Mouse (Mus musculus) T-helper 2 cell (primary cell): ENCODE data around the gene Arhgap28.

Experiments used
- in situ Hi-C: fragments of 300-600 bp; cut with MboI, MseI; formaldehyde crosslinking; loops from one replicate; pipeline ENCODE4 v1.15.1; 2025; ENCODE audit warnings: high pct_unique_total_duplicates

Arhgap28 gene

GRCm38 (mm10) chr17:67993371-67994045 lies 10.4 kb downstream of the Arhgap28 start:
- in situ Hi-C loops = no loop called here

GRCm38 (mm10) chr17:67989716-67990115 lies 14.2 kb downstream of the Arhgap28 start:
- in situ Hi-C loops = loop anchor here (10.0 kb wide), 1 partner anchor 1795 kb away; no protein-coding TSS in a partner anchor

- in situ Hi-C loops = loop anchor here (10.0 kb wide), 1 partner anchor 1796 kb away; no protein-coding TSS in a partner anchor
Measured at GRCm38 (mm10) chr17:67988920-67989621, 14.8 kb downstream of the Arhgap28 start.

DNA sequence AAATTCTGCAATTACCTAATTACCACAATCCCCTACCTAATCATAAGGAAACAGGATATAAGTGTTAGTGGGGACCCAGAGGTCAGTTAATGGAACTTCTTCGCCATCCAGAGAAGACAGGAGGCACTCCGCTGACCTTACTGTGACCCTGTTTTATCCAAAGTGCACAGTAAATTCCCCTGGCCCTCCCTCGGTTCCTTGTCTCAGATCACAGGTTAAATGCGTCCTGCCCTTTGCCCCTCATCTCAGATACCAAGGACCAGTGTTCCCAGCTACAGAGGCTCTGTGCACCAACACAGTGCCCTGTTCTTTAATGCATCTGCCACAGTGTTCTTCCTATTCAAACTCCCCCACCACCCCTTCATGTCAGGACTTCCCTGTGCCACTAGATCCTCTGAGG lies 18.4 kb downstream of the Arhgap28 start:
- in situ Hi-C loops = loop anchor here (10.0 kb wide), 1 partner anchor 1799 kb away; no protein-coding TSS in a partner anchor

DNA sequence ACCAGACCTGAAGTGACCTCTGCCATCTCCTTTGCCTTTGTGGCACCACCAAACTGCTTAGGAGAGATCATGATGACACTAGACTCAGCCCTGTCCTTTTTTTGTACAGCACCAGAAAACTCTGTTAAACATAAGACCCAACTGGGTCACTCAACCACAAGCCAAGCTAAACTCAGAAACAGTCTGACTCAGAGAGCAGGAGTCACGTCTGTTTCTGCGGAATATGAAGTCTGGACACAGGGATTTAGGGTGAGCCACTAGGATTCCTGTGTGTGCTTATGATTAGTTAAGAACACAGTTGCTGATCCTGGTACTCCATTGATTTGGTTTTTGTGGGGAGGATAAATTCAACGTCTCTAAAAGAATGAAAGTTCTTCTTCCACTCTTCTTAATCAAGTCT lies 23.3 kb downstream of the Arhgap28 start:
- in situ Hi-C loops = loop anchor here (10.0 kb wide), 1 partner anchor 1804 kb away; no protein-coding TSS in a partner anchor

GRCm38 (mm10) chr17:67979248-67979647 lies 24.7 kb downstream of the Arhgap28 start:
- in situ Hi-C loops = no loop called here

- in situ Hi-C loops = no loop called here
Measured at GRCm38 (mm10) chr17:67978786-67979185, 25.1 kb downstream of the Arhgap28 start.

DNA sequence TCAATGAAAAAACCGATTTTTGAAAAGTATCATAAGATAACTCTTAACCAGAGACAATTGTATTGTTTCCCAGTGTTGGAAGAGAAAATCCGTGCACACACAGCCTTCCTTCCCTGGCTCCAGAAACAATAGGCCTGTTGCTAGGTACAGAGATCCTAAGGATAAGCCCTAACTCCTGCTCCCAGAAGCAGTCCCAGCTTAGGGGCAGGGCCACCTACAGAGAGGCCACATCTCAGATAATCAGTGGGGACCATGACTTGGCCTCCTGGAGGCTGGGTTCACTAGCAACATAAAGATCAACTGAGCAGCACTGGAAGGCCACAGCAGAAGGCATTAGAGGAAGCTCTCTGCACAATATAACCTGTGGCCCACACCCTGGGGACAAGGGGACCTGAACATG lies 27.5 kb downstream of the Arhgap28 start:
- in situ Hi-C loops = no loop called here

GRCm38 (mm10) chr17:67976027-67976426 lies 27.9 kb downstream of the Arhgap28 start:
- in situ Hi-C loops = no loop called here

DNA sequence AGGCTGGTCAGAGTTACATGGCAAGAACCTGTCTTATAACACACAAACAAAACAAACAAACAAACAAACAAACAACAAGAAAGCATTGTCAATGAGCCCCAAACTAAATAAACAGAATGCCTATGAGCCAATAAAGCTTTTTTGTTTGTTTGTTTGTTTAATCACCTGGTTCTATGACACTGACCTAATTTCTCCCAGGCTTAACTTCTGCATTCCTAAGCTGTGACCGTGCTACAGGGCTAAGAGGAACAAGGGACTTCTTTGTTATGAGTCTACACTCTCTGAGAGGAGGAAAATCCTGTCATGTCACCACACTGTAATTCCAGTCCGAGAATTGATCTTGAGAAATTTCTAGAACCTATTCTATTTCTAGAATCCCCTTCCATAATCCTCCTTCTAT lies 29.2 kb downstream of the Arhgap28 start:
- in situ Hi-C loops = no loop called here

DNA sequence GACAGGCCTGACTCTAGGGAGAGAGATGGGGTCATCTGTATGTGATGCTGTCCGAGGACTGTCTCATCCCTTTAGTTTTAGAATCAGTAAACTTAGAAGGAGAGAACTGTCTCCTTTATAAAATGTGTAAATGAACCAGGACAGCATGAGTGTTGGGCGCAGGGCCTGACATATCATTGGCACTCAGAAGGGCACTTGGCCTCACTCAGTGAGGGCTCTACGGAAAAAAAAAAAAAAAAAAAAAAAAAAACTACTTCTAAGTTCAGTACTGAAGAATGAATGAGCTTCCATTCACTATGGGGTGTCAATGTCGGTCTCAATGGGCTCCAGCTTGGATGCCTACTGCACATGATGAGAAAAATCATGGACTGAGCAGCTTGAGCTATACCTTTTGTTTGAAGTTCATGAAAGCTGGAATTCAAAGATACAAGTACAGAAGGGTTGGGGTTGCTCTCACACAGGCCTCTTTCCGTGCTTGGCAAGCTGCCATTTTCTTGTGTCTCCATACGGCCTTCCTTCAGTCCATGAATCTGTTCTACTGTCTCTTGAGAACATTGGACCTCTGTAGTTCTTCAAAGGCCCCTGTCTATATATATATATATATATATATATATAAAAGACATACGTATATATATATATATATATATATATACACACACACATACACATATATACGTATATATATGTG lies 36.9 kb downstream of the Arhgap28 start:
- in situ Hi-C loops = no loop called here

- in situ Hi-C loops = no loop called here
Measured at GRCm38 (mm10) chr17:67962858-67963257, 41.1 kb downstream of the Arhgap28 start.

DNA sequence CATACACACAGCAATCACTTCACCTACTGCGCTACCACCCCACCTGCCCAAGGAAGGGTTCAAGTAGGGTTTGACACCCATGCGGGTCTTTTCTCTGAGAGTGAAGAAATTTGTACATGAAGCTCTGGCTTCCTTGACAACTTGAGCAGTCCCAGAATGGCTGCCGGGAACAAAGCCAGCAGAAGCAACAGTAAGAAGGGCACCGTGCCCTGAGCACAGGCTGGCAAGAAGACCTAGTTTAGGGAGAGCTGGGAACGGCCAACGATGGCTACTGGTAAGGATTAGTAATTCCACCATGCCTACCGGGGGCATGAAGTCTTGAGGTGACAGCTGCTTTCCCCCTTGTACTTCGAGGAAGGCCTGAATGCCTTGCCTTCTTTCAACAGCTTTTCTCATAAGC lies 41.9 kb downstream of the Arhgap28 start:
- in situ Hi-C loops = no loop called here

- in situ Hi-C loops = no loop called here
Measured at GRCm38 (mm10) chr17:67958909-67959308, 45.0 kb downstream of the Arhgap28 start.

DNA sequence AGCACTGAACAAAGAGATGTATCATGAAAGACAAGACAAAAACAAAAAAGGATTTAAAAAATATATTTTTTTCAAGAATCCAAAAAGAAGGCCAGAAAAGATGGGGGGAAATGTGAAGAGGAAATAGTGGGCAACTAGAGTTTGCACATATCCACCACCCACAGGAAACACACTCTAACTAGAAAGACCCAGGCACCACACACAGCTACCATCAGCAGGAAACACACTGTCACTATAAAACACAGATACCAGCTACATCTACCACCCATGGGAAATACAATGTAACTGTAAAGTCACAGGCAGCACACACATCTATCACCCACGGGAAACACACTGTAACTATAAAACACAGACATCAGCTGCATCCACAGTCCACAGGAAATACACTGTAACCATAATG lies 46.3 kb downstream of the Arhgap28 start:
- in situ Hi-C loops = no loop called here

DNA sequence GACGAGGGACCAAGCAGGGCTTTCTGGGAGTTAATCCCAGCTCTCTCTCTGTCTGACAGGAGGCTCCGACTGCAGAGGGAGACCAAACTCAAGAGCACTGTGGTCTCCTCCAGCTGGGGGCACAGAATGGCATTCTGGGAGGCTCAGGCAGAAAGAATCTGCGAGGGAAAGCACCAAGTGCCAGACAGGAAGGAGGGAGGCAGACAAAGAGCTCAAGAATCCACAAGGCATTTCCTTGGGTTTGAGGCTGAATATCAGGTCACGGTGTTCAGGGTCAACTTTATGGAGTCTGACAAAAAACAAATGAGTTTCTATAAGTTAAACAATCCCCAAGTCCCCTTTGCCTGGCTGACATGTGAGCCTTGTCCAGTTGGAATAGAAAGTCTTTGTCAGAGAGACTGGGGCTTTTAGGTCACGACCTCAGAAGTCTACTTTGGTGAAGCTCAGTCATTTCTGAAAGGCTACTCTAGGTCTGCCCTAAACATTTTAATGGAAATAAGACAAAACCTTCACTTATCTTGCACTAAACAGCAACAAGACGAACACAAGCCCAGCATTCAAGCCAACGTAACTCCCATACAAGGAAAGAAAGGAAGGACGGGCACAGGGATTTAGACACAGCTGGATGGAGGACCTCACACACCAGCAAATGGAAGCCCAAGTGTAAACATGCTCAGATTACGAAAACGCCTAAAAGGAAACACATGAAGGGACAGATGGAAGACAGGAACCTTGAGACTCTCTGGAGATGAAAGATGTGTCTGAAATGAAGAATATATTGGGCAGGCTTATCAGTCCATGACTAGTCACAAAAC lies 47.8 kb downstream of the Arhgap28 start:
- in situ Hi-C loops = no loop called here

- in situ Hi-C loops = no loop called here
Measured at GRCm38 (mm10) chr17:67954961-67955360, 49.0 kb downstream of the Arhgap28 start.

GRCm38 (mm10) chr17:67950523-67951213 lies 53.3 kb downstream of the Arhgap28 start:
- in situ Hi-C loops = no loop called here

DNA sequence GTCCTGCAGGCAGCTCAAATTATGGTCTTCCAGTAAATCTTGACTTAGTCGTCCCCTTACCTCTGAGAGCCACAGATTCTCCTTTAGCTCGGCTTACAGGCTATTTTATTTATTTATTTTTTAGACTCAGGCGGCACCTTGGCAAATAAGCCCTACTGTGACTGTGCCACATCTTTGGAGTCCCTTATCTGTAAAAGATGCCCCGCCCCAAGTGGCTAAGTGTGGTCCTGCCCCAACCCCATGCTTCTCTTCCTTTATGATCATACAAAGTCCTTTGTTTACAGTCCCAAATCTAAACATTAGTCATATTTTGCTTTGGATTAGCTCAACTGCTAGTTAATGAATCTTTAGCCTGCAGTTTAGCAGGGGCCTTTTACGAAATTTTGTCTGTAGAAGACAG lies 55.3 kb downstream of the Arhgap28 start:
- in situ Hi-C loops = no loop called here

DNA sequence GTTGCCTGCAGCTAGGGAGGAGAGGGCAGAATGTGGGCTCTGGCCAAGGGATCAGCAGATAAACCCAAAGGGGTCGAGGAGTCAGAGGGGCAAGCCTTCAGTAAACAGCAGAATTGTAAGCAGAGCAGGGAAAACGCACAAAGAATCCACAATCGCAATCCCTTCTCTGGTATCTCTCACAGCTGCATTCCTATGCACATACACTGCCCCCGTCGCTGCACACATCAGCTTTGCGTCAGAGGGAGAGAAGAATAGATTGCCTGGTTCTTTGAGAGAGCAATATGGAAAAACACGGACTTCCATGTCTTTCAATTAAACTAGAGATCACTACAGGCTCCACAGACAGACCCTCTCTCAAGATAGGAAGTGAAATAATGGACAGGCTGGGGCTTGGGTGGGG lies 58.5 kb downstream of the Arhgap28 start:
- in situ Hi-C loops = no loop called here

DNA sequence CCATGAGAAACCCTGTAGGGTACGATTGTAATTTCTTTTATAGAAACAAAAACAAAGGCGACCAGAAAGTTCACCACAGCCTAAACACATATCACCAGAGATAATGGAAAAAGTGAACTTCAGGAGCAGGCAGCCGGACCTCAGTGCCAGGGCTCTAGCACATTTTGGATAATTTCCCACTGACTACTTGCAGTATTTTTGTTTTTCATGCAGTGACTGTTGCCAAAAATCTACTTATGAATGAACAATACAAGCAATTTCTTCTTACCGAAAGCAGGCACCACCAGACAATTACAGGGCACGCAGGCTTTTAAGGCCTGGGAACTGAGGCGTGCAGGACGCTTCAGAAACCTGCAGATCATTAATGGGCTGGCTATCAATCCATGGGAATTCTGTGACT lies 59.7 kb downstream of the Arhgap28 start:
- in situ Hi-C loops = no loop called here
